Mouse (Mus musculus) inflammation-experienced regulatory T-cells (primary cell): ENCODE results near the gene Il9r. TPM values are rescaled to one million over a fixed set of nuclear protein-coding genes. Genes with fewer than 3 reads are reported as not detected.

ENCODE experiments used
- polyA plus RNA-seq, 2 experiments: library from polyadenylated mRNA; unstranded; fragments of 100-300 nt; shearing (Covaris generic); gene quantifications; one replicate each; pipeline ENCODE4 v1.2.1; 2017

Il9r gene
- polyA plus RNA-seq, result 10 to 100 TPM; 10.5 to 15.5 TPM

DNA sequence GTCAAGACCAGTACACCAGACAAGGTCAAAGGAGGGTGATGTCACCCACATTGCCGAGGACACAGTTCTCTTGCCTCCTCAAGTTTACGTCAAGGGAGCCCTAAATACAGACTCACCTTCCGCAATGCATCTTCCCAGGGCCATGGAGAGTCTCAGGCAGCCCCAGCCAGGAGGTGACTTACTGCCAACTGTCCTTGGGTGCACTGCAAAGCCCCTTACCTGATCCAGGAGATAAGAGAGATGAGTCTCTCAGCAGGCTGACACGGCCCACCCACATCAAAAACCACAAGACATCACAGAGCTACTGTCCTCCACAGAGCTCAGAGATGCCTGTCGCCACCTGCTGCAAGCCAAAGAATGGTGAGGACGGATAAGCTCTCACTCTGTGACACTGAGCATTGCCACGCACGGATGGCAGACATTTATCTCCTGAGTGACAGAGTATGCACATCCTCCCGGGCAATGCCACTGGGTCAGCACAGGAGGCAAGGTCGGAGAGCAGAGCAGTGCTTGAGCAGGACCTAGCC is at the start of gene Il9r:
Gene Il9r, minus strand, starts transcription at position 205 of the 527 bp plus-strand sequence.

DNA sequence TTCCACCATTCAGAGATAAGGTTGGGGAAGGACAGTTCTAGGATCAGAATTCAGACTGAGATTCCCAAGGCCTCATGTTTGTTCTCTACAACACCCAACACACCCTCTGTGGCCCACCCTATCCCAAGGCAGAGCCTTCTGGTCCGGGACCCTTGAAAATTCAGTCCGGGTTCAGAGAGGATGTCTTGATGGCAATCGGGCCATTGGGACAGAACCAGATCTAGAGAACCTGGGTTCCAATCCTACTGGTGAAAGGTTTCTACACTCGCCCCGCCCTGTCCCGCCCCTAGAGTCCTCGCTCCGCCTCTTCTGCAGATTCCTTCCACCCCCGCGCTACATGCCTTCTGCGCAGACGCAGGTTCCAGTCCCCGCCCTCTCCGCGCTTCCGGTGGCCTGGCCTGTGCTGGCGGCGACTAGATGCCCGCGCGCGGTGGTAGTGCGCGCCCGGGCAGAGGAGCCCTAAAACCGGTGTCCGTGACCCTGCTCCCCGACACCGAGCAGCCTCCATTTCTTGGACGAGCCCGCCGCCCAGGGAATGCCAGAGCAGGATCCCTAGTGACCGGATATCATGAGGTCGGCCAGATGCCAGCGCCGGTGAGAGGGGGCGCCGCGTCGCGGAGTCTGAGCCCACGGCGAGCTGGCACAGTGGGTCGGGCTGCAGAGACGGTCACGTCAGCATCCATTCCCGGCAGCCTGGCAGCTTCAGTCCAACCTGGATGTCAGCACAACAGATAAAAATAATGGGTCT is 26.2 kb upstream of the Il9r start, which contains the start of gene Mpg:
Gene Mpg, plus strand, starts transcription at position 382 of the 748 bp plus-strand sequence.

DNA sequence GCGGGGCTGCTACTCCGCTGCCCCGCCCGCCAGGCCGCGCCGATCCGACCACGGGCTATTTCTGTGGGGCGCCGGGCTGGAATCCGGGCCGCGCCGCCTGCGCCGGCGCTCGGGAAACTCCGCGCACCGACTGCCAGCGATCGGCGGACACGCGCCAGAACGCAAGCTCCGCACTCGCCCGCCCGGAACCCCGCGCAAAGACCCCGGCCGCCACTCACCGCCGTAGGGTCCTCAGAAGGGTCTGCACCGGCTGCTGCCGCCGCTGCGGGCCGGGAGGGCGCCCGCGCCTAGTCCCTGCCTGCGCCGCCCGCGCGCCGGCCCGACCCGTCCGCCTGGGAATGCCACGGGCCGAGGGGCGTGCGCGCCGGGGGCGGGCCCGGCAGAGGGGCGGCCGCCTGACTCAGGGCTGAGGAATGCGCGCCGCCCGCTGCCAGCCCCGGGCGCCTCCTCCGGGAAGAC is 21.9 kb upstream of the Il9r start, which contains the start of gene Rhbdf1:
Gene Rhbdf1, minus strand, starts transcription at position 350 of the 459 bp plus-strand sequence.

DNA sequence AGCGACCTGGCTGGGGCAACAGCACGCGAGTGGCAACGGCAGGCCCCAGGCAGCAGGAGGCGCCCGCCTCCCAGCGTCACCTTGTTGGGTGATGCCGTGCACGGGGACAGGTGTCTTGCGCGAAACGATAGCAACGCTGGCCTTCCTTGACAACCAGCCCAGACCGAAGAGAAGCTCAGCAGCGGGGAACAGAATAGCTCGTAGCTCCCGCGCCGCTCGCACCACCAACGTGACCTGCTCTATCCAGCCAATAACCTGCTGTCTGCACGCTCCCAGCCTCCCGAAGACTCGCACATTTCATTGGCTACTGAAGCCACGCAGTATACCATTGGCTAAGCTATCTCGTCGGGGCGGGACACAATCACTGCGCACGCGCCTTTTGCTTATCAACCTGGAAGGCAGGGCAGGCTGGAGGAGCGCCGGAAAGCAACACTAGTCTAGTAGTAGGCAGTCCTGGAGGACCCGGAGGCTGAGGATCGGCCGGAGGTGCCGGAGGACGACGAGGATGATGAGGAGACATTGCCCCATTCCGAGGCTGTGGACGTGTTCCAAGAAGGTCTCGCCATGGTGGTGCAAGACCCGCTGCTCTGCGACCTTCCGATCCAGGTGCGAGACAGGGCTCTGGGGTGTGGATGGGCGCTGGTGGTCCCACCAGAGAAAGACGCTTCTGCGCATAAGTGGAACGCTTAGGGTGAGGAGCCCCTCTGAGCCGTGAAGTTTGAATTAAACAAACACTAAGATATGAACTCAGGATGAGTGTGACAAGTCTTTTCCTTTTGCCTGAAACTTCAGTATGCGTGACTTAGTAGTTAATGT is 5.2 kb upstream of the Il9r start, which contains the start of gene Snrnp25:
Gene Snrnp25, plus strand, starts transcription at position 358 of the 816 bp plus-strand sequence.

Other genes starting within 250 kb of the Il9r start
- gene 4930524B15Rik, start 234.7 kb downstream of the Il9r start, polyA plus RNA-seq, result not detected
- gene Nsg2, start 199.8 kb downstream of the Il9r start, polyA plus RNA-seq, result 100 to 1,000 TPM in 1 of 2 experiments, 10 to 100 TPM in 1; 94.8 to 121 TPM
- gene Snrnp25, start 5.1 kb upstream of the Il9r start, polyA plus RNA-seq, result 10 to 100 TPM; 34.8 to 35.2 TPM
- 1 to 10 TPM in 1 of 2 experiments, not detected in 1; 1.2 TPM for gene Rhbdf1, start 22.0 kb upstream of the Il9r start, polyA plus RNA-seq
- gene Mpg, start 26.2 kb upstream of the Il9r start, polyA plus RNA-seq, result 10 to 100 TPM; 24.2 to 33.4 TPM
- gene Nprl3, start 67.4 kb upstream of the Il9r start, polyA plus RNA-seq, result 10 to 100 TPM; 58.4 to 59.6 TPM
- gene Hba-x, start 76.1 kb upstream of the Il9r start, polyA plus RNA-seq, result not detected
- 10 to 100 TPM in 1 of 2 experiments, 1 to 10 TPM in 1; 5.1 to 13.4 TPM for gene Hba-a1, start 83.2 kb upstream of the Il9r start, polyA plus RNA-seq
- gene Hbq1b, start 86.7 kb upstream of the Il9r start, polyA plus RNA-seq, result under 1 TPM in 1 of 2 experiments, not detected in 1; 0.31 TPM
- gene Hba-a2, start 96.2 kb upstream of the Il9r start, polyA plus RNA-seq, result 10 to 100 TPM in 1 of 2 experiments, 1 to 10 TPM in 1; 7.1 to 35.9 TPM
- not detected for gene Hbq1a, start 99.8 kb upstream of the Il9r start, polyA plus RNA-seq
- gene Sh3pxd2b, start 147.5 kb upstream of the Il9r start, polyA plus RNA-seq, result 1 to 10 TPM in 1 of 2 experiments, under 1 TPM in 1; 0.23 to 1.9 TPM